Mouse (Mus musculus) brain, embryonic 14.5 days (tissue): ENCODE results near the gene Cmbl.

ENCODE experiments used
- CTCF ChIP-seq: fragments of 200-500 bp; IDR thresholded peaks from 2 replicates; pipeline ENCODE4 v1.5.1; 2012; ENCODE audit warnings: inconsistent platforms, mild to moderate bottlenecking, moderate library complexity, borderline replicate concordance; ENCODE audit not compliant: insufficient read depth, insufficient read length; ENCODE audit errors: extremely low read depth
- POLR2A ChIP-seq: fragments of 200-500 bp; IDR thresholded peaks from 2 replicates; pipeline ENCODE4 v1.6.1; 2012; ENCODE audit warnings: mild to moderate bottlenecking, inconsistent platforms, borderline replicate concordance; ENCODE audit not compliant: poor library complexity, insufficient read depth, insufficient read length, severe bottlenecking; ENCODE audit errors: extremely low read depth

DNA sequence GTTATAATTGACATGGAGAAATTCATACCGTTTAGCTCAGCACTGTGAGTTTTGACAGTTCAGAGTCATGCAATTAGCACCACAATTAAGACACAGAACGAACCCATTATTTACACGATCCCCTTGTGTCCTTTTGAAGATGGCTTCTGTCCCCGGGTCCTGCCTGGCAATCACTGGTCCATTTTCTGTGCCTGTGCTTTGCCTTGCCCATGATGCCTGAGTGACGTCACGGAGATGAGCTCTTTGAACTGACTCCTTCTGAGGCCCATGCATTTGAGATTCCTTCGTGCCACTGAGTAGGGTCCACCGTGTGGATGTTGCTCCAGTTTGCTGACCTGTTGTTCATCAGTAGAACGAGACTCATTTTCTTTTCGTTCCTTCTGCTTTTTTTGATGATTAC, 63.0 kb downstream of the Cmbl start:
- TF ChIP-seq POLR2A, result no peak
- TF ChIP-seq CTCF, result no peak
